ENCODE assay signal across 21 mouse cellular contexts in the genomic region with DNA sequence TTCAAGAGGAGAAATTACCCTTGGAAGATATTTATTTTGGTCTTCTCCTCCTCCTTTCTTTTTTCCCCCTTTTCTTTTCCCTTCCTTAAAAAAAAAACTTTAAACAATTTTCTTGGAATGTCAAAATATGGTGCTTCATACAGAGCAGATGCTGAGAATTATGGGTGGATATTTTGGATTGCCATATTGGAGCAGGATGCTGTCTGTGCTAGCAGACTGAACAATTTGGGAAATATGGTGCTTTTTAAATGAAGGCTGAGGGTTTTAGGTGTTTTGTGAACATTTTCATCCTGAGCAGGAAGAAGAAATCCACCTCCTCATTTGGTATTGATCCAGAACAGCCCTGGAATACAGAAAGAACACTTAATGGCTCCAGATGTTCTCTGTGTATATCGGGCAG. TPM values are rescaled to one million over a fixed set of nuclear protein-coding genes. Genes with fewer than 3 reads are reported as not detected.
"Had no signal": no experiment of that assay in that cellular context is flagged by ENCODE, and none has a peak within 500 bp of the region (broad histone marks: within the 10 kb centered on the region; RNA-seq: fewer than 3 reads in every experiment).

No protein-coding gene starts in this region.

- H3K9me3 ChIP-seq: midbrain, embryonic 12.5 days; neural tube, embryonic 13.5 days; neural tube, embryonic 15.5 days; stomach, embryonic 15.5 days had no signal

- H3K27me3 ChIP-seq: neural tube, embryonic 13.5 days; neural tube, embryonic 15.5 days; stomach, embryonic 15.5 days had no signal

- H3K36me3 ChIP-seq: midbrain, embryonic 12.5 days; neural tube, embryonic 13.5 days; neural tube, embryonic 15.5 days; stomach, embryonic 15.5 days had no signal

- H3K4me2 ChIP-seq: lung, embryonic 14.5 days; midbrain, embryonic 12.5 days; neural tube, embryonic 13.5 days; neural tube, embryonic 15.5 days; stomach, embryonic 15.5 days had no signal

- H3K4me1 ChIP-seq: stomach, embryonic 15.5 days had no signal

- ATAC-seq: midbrain, embryonic 16.5 days had no signal

- H3K4me3 ChIP-seq: midbrain, embryonic 12.5 days; myocyte; neural tube, embryonic 13.5 days; neural tube, embryonic 15.5 days; stomach, embryonic 15.5 days had no signal

- H3K9ac ChIP-seq: lung, embryonic 14.5 days; midbrain, embryonic 12.5 days; neural tube, embryonic 13.5 days; neural tube, embryonic 15.5 days; stomach, embryonic 15.5 days had no signal

- DNase-seq: lung, adult 18-20 months; lung, embryonic 14.5 days; lung, postnatal 10 days; lung, postnatal 4 days; midbrain, embryonic 14.5 days; retina, postnatal 1 day; right cerebral cortex, adult 18-20 months; right cerebral cortex, postnatal 14 days; thymus, adult 2 months; thymus, postnatal 25 days; thymus, postnatal 4 days had no signal

- H3K27ac ChIP-seq: midbrain, embryonic 12.5 days; neural tube, embryonic 13.5 days; neural tube, embryonic 15.5 days; stomach, embryonic 15.5 days; stomach, postnatal 0 days had no signal

RNA-seq across cellular contexts. Expression of gene Tnr, which starts 41.6 kb away (rescaled TPM):
- total RNA-seq: megakaryocyte, adult 5-6 weeks; megakaryocyte-erythroid progenitor cell, adult 5-6 weeks had no signal
- polyA plus RNA-seq: lung, embryonic 14.5 days; spleen, adult 2 months had no signal
